Mouse (Mus musculus): ENCODE data around the gene Nxt2. TPM values are rescaled to one million over a fixed set of nuclear protein-coding genes. Genes with fewer than 3 reads are reported as not detected.

The Nxt2 gene
- 13.8 and 14.7 TPM in 2 replicates for polyA plus RNA-seq (2015; fragmentation: Nextera tagmentation; extraction: Ambion mirVana)

GRCm38 (mm10) chrX:142226542-142226941 is at the start of gene Nxt2:
TSS of gene Nxt2 (plus strand) at chrX:142226770.
- H3K9ac ChIP-seq (replicated peaks; ENCODE audit: low read depth) = no peak within 1 kb of the TSS
- no peak for DNase-seq (ENCODE audit: low spot score)

GRCm38 (mm10) chrX:142176981-142177380 is 49.6 kb upstream of the Nxt2 start:
- no peak overlapping the region for H3K4me2 ChIP-seq (replicated peaks; ENCODE audit: low read depth, low read length)
- no peak for TF ChIP-seq EP300 (IDR thresholded peaks at IDR 0.05)
- no peak for TF ChIP-seq CTCF (IDR thresholded peaks at IDR 0.05)
- DNase-seq (ENCODE audit: low spot score) (no peak), ATAC-seq (no peak)
- no peak overlapping the region for H3K4me3 ChIP-seq (ENCODE audit: low read depth, low read length)
- no peaks in the 10 kb centered on the region for H3K27me3 ChIP-seq (replicated peaks; ENCODE audit: insufficient read depth, low read length)
- H3K9ac ChIP-seq (replicated peaks; ENCODE audit: low read depth) = no peak overlapping the region
- no peaks in the 10 kb centered on the region for H3K9me3 ChIP-seq (ENCODE audit: low read length)
- no peaks in the 10 kb centered on the region for H3K4me1 ChIP-seq (ENCODE audit: insufficient read depth, low read depth, low read length)
- H3K36me3 ChIP-seq (ENCODE audit: insufficient read depth, low read length) = no peaks in the 10 kb centered on the region
- no peak overlapping the region for H3K27ac ChIP-seq (ENCODE audit: low read length)

More at GRCm38 (mm10) chrX:142226542-142226941, at the start of gene Nxt2:
- peak within 1 kb of the TSS; percentile 49; the same call in 1 of the 2 replicates for H3K4me3 ChIP-seq (ENCODE audit: low read depth, low read length)
- ATAC-seq = no peak
- TF ChIP-seq CTCF (IDR thresholded peaks at IDR 0.05) (no peak), EP300 (IDR thresholded peaks at IDR 0.05) (no peak)
- peak within 1 kb of the TSS; percentile 47 for H3K4me2 ChIP-seq (replicated peaks; ENCODE audit: low read depth, low read length)
- H3K27me3 ChIP-seq (replicated peaks; ENCODE audit: insufficient read depth, low read length) = no peaks in the 10 kb centered on the region
- WGBS = 91% methylated on average over 12 of the region's 14 CpGs
- H3K36me3 ChIP-seq (ENCODE audit: insufficient read depth, low read length) = no peaks in the 10 kb centered on the region
- no peaks in the 10 kb centered on the region for H3K9me3 ChIP-seq (ENCODE audit: low read length)
- peak within 1 kb of the TSS; percentile 87; the same call in 1 of the 2 replicates for H3K27ac ChIP-seq (ENCODE audit: low read length)
- H3K4me1 ChIP-seq (ENCODE audit: insufficient read depth, low read depth, low read length) = no peaks in the 10 kb centered on the region

GRCm38 (mm10) chrX:142182026-142182425 is 44.5 kb upstream of the Nxt2 start:
- ATAC-seq (no peak), DNase-seq (ENCODE audit: low spot score) (no peak)
- Histone ChIP-seq H3K4me3 (ENCODE audit: low read depth, low read length) (no peak overlapping the region), H3K27me3 (replicated peaks; ENCODE audit: insufficient read depth, low read length) (no peaks in the 10 kb centered on the region), H3K9ac (replicated peaks; ENCODE audit: low read depth) (no peak overlapping the region), H3K4me2 (replicated peaks; ENCODE audit: low read depth, low read length) (no peak overlapping the region), H3K36me3 (ENCODE audit: insufficient read depth, low read length) (no peaks in the 10 kb centered on the region), H3K4me1 (ENCODE audit: insufficient read depth, low read depth, low read length) (no peaks in the 10 kb centered on the region), H3K9me3 (ENCODE audit: low read length) (no peaks in the 10 kb centered on the region), H3K27ac (ENCODE audit: low read length) (no peak overlapping the region)
- WGBS = 65% methylated on average over 2 of the region's 2 CpGs
- TF ChIP-seq EP300 (IDR thresholded peaks at IDR 0.05) = no peak
- no peak for TF ChIP-seq CTCF (IDR thresholded peaks at IDR 0.05)

GRCm38 (mm10) chrX:142189023-142189703 is 37.4 kb upstream of the Nxt2 start:
- WGBS = 33% methylated on average over 22 of the region's 22 CpGs
- H3K27ac ChIP-seq (ENCODE audit: low read length) = no peak overlapping the region
- no peak overlapping the region for H3K4me3 ChIP-seq (ENCODE audit: low read depth, low read length)
- H3K9ac ChIP-seq (replicated peaks; ENCODE audit: low read depth) = no peak overlapping the region
- ATAC-seq = peak; percentile 33; the same call in 1 of the 2 replicates
- peak; percentile 48 for DNase-seq (ENCODE audit: low spot score)
- TF ChIP-seq EP300 (IDR thresholded peaks at IDR 0.05) (no peak), CTCF (IDR thresholded peaks at IDR 0.05) (peak; percentile 62)
- H3K36me3 ChIP-seq (ENCODE audit: insufficient read depth, low read length) = no peaks in the 10 kb centered on the region
- H3K4me1 ChIP-seq (ENCODE audit: insufficient read depth, low read depth, low read length) = no peaks in the 10 kb centered on the region
- no peaks in the 10 kb centered on the region for H3K27me3 ChIP-seq (replicated peaks; ENCODE audit: insufficient read depth, low read length)
- no peaks in the 10 kb centered on the region for H3K9me3 ChIP-seq (ENCODE audit: low read length)
- no peak overlapping the region for H3K4me2 ChIP-seq (replicated peaks; ENCODE audit: low read depth, low read length)

- Histone ChIP-seq H3K9me3 (ENCODE audit: low read length) (no peaks in the 10 kb centered on the region), H3K4me2 (replicated peaks; ENCODE audit: low read depth, low read length) (no peak overlapping the region), H3K27me3 (replicated peaks; ENCODE audit: insufficient read depth, low read length) (no peaks in the 10 kb centered on the region), H3K36me3 (ENCODE audit: insufficient read depth, low read length) (no peaks in the 10 kb centered on the region), H3K9ac (replicated peaks; ENCODE audit: low read depth) (no peak overlapping the region), H3K27ac (ENCODE audit: low read length) (no peak overlapping the region), H3K4me1 (ENCODE audit: insufficient read depth, low read depth, low read length) (no peaks in the 10 kb centered on the region), H3K4me3 (ENCODE audit: low read depth, low read length) (no peak overlapping the region)
- WGBS = 59% methylated on average over 2 of the region's 2 CpGs
- ATAC-seq = no peak
- no peak for TF ChIP-seq CTCF (IDR thresholded peaks at IDR 0.05)
- TF ChIP-seq EP300 (IDR thresholded peaks at IDR 0.05) = no peak
- no peak for DNase-seq (ENCODE audit: low spot score)
Measured at GRCm38 (mm10) chrX:142190355-142190754, 36.2 kb upstream of the Nxt2 start.

- WGBS = 50% methylated on average over 6 of the region's 6 CpGs
- H3K4me3 ChIP-seq (ENCODE audit: low read depth, low read length) = no peak overlapping the region
- ATAC-seq (no peak), DNase-seq (ENCODE audit: low spot score) (no peak)
- no peak overlapping the region for H3K4me2 ChIP-seq (replicated peaks; ENCODE audit: low read depth, low read length)
- no peaks in the 10 kb centered on the region for H3K4me1 ChIP-seq (ENCODE audit: insufficient read depth, low read depth, low read length)
- H3K27ac ChIP-seq (ENCODE audit: low read length) = no peak overlapping the region
- H3K9me3 ChIP-seq (ENCODE audit: low read length) = no peaks in the 10 kb centered on the region
- no peaks in the 10 kb centered on the region for H3K27me3 ChIP-seq (replicated peaks; ENCODE audit: insufficient read depth, low read length)
- no peak overlapping the region for H3K9ac ChIP-seq (replicated peaks; ENCODE audit: low read depth)
- no peaks in the 10 kb centered on the region for H3K36me3 ChIP-seq (ENCODE audit: insufficient read depth, low read length)
- TF ChIP-seq EP300 (IDR thresholded peaks at IDR 0.05) (no peak), CTCF (IDR thresholded peaks at IDR 0.05) (no peak)
Measured at GRCm38 (mm10) chrX:142194420-142194819, 32.1 kb upstream of the Nxt2 start.
